Mouse (Mus musculus): ENCODE data around the gene Amotl1.

GRCm38 (mm10) chr9:14530004-14530403 is 114.9 kb downstream of the Amotl1 start:
- TF ChIP-seq CTCF (IDR thresholded peaks at IDR 0.05; ENCODE audit: insufficient read depth, low read depth, low read length) (no peak), POLR2A (IDR thresholded peaks at IDR 0.05; ENCODE audit: insufficient read depth, low read depth, low read length) (no peak)
